Mouse (Mus musculus) neural tube, embryonic 15.5 days (tissue): ENCODE data around the gene Adprhl1. TPM values are rescaled to one million over a fixed set of nuclear protein-coding genes. Genes with fewer than 3 reads are reported as not detected.

Source experiments
- ATAC-seq: fragments of 200-750 bp; cut with Nextera tagmentation; 2 replicates; pipeline ENCODE4 v1.8.0; 2017; ENCODE audit warnings: mild to moderate bottlenecking, moderate TSS enrichment, moderate library complexity; ENCODE audit not compliant: low FRiP score
- H3K27ac ChIP-seq: fragments of 300-500 bp; sonication (generic); replicated peaks from 2 replicates; pipeline ENCODE4 v1.5.1; 2015; ENCODE audit warnings: mild to moderate bottlenecking, inconsistent platforms
- H3K27me3 ChIP-seq: fragments of 300-500 bp; sonication (generic); replicated peaks from 2 replicates; pipeline ENCODE4 v1.6.1; 2015; ENCODE audit warnings: inconsistent platforms
- H3K36me3 ChIP-seq: fragments of 300-500 bp; sonication (generic); 2 replicates; pipeline ENCODE4 v1.6.1; 2015; ENCODE audit warnings: inconsistent platforms
- H3K4me1 ChIP-seq: fragments of 300-500 bp; sonication (generic); 2 replicates; pipeline ENCODE4 v1.6.1; 2015; ENCODE audit warnings: inconsistent platforms
- H3K4me2 ChIP-seq: fragments of 300-500 bp; sonication (generic); 2 replicates; pipeline ENCODE4 v1.6.1; 2015; ENCODE audit warnings: inconsistent platforms, mild to moderate bottlenecking, moderate library complexity
- H3K4me3 ChIP-seq: fragments of 300-500 bp; sonication (generic); replicated peaks from 2 replicates; pipeline ENCODE4 v1.5.1; 2015; ENCODE audit warnings: mild to moderate bottlenecking, inconsistent platforms
- H3K9ac ChIP-seq: fragments of 300-500 bp; sonication (generic); replicated peaks from 2 replicates; pipeline ENCODE4 v1.6.1; 2015; ENCODE audit warnings: mild to moderate bottlenecking, inconsistent platforms
- H3K9me3 ChIP-seq: fragments of 300-500 bp; sonication (generic); replicated peaks from 2 replicates; pipeline ENCODE4 v1.6.1; 2016; ENCODE audit warnings: inconsistent platforms
- WGBS: fragments of 180-500 bp; shearing (Covaris S2); methylation state at CpG from one replicate; pipeline ENCODE4 v1.1.7; 2015; ENCODE audit warnings: mixed read lengths; 5-methylcytosine and 5-hydroxymethylcytosine counted together
- polyA plus RNA-seq: library from polyadenylated mRNA; unstranded; fragments of >200 nt; fragmentation: Nextera tagmentation; extraction: Ambion mirVana; gene quantifications from 2 replicates; pipeline ENCODE4 v1.2.1, GENCODE M21; 2015

Gene Adprhl1
- polyA plus RNA-seq, 1 experiment from 2014 or later, result 1.8 TPM

GRCm38 (mm10) chr8:13267566-13267965, 13.6 kb upstream of the Adprhl1 start:
- Histone ChIP-seq H3K9ac (no peak overlapping the region), H3K4me2 (no peak overlapping the region), H3K4me1 (no peaks in the 10 kb centered on the region), H3K9me3 (no peaks in the 10 kb centered on the region), H3K36me3 (peaks cover 45% of the 10 kb centered on the region), H3K27ac (no peak overlapping the region), H3K4me3 (no peak overlapping the region), H3K27me3 (no peaks in the 10 kb centered on the region)
- 86% methylated on average over 2 of the region's 2 CpGs for WGBS
- ATAC-seq, result no peak

GRCm38 (mm10) chr8:13263376-13263775, 9.4 kb upstream of the Adprhl1 start:
- Histone ChIP-seq H3K4me2 (no peak overlapping the region), H3K27ac (no peak overlapping the region), H3K27me3 (no peaks in the 10 kb centered on the region), H3K4me3 (no peak overlapping the region), H3K9me3 (no peaks in the 10 kb centered on the region), H3K36me3 (peaks cover 34% of the 10 kb centered on the region), H3K9ac (no peak overlapping the region), H3K4me1 (no peaks in the 10 kb centered on the region)
- no peak for ATAC-seq
- WGBS, result 66% methylated on average over 3 of the region's 3 CpGs

- no peak for ATAC-seq
- H3K9me3 ChIP-seq, result no peaks in the 10 kb centered on the region
- WGBS, result 79% methylated on average over 5 of the region's 5 CpGs
- no peaks in the 10 kb centered on the region for H3K27me3 ChIP-seq
- H3K4me2 ChIP-seq, result no peak overlapping the region
- peaks cover 33% of the 10 kb centered on the region for H3K36me3 ChIP-seq
- no peak overlapping the region for H3K4me3 ChIP-seq
- no peak overlapping the region for H3K27ac ChIP-seq
- H3K4me1 ChIP-seq, result no peaks in the 10 kb centered on the region; the same call in 1 of the 2 replicates
- no peak overlapping the region for H3K9ac ChIP-seq
These were observed 549 bp downstream of the Adprhl1 start for GRCm38 (mm10) chr8:13253413-13253812.

- Histone ChIP-seq H3K27ac (no peak overlapping the region), H3K9ac (no peak overlapping the region), H3K4me1 (no peaks in the 10 kb centered on the region; the same call in 1 of the 2 replicates), H3K27me3 (no peaks in the 10 kb centered on the region), H3K4me2 (no peak overlapping the region), H3K4me3 (no peak overlapping the region), H3K9me3 (no peaks in the 10 kb centered on the region), H3K36me3 (peaks cover 29% of the 10 kb centered on the region)
- no peak for ATAC-seq
- 94% methylated on average over 13 of the region's 13 CpGs for WGBS
These were observed 1.1 kb downstream of the Adprhl1 start for GRCm38 (mm10) chr8:13252837-13253236.

- H3K4me2 ChIP-seq, result no peak overlapping the region
- no peak overlapping the region for H3K27ac ChIP-seq
- H3K36me3 ChIP-seq, result no peaks in the 10 kb centered on the region
- ATAC-seq, result no peak
- H3K27me3 ChIP-seq, result no peaks in the 10 kb centered on the region
- no peaks in the 10 kb centered on the region for H3K4me1 ChIP-seq
- H3K9me3 ChIP-seq, result no peaks in the 10 kb centered on the region
- H3K9ac ChIP-seq, result no peak overlapping the region
- H3K4me3 ChIP-seq, result no peak overlapping the region
- WGBS, result 94% methylated on average over 11 of the region's 11 CpGs
These were observed 9.6 kb downstream of the Adprhl1 start for GRCm38 (mm10) chr8:13244343-13244880.

- no peak overlapping the region for H3K4me2 ChIP-seq
- H3K4me1 ChIP-seq, result no peaks in the 10 kb centered on the region
- H3K27me3 ChIP-seq, result no peaks in the 10 kb centered on the region
- 82% methylated on average over 10 of the region's 10 CpGs for WGBS
- no peaks in the 10 kb centered on the region for H3K36me3 ChIP-seq
- H3K9ac ChIP-seq, result no peak overlapping the region
- H3K27ac ChIP-seq, result no peak overlapping the region
- no peak overlapping the region for H3K4me3 ChIP-seq
- ATAC-seq, result no peak
- H3K9me3 ChIP-seq, result no peaks in the 10 kb centered on the region
These were observed 10.7 kb downstream of the Adprhl1 start for GRCm38 (mm10) chr8:13242985-13243870.

- 82% methylated on average over 7 of the region's 7 CpGs for WGBS
These were observed 13.3 kb downstream of the Adprhl1 start for GRCm38 (mm10) chr8:13240691-13241090.

GRCm38 (mm10) chr8:13240055-13240454, 13.9 kb downstream of the Adprhl1 start:
- no peak for ATAC-seq
- Histone ChIP-seq H3K9me3 (no peaks in the 10 kb centered on the region), H3K9ac (no peak overlapping the region), H3K27ac (no peak overlapping the region), H3K36me3 (no peaks in the 10 kb centered on the region), H3K4me1 (no peaks in the 10 kb centered on the region), H3K27me3 (no peaks in the 10 kb centered on the region), H3K4me3 (no peak overlapping the region), H3K4me2 (no peak overlapping the region)
- WGBS, result 90% methylated on average over 9 of the region's 9 CpGs

More at GRCm38 (mm10) chr8:13240691-13241090, 13.3 kb downstream of the Adprhl1 start:
- no peaks in the 10 kb centered on the region for H3K4me1 ChIP-seq
- no peaks in the 10 kb centered on the region for H3K9me3 ChIP-seq
- H3K9ac ChIP-seq, result no peak overlapping the region
- H3K36me3 ChIP-seq, result no peaks in the 10 kb centered on the region
- no peak overlapping the region for H3K4me3 ChIP-seq
- H3K4me2 ChIP-seq, result no peak overlapping the region
- H3K27ac ChIP-seq, result no peak overlapping the region
- no peaks in the 10 kb centered on the region for H3K27me3 ChIP-seq
- no peak for ATAC-seq

- H3K4me1 ChIP-seq, result no peaks in the 10 kb centered on the region
- WGBS, result 91% methylated on average over 13 of the region's 13 CpGs
- no peak overlapping the region for H3K4me2 ChIP-seq
- no peaks in the 10 kb centered on the region for H3K36me3 ChIP-seq
- no peak overlapping the region for H3K9ac ChIP-seq
- no peaks in the 10 kb centered on the region for H3K9me3 ChIP-seq
- no peak for ATAC-seq
- H3K4me3 ChIP-seq, result no peak overlapping the region
- no peak overlapping the region for H3K27ac ChIP-seq
- no peaks in the 10 kb centered on the region for H3K27me3 ChIP-seq
These were observed 19.2 kb downstream of the Adprhl1 start for GRCm38 (mm10) chr8:13234803-13235202.

- H3K4me1 ChIP-seq, result no peaks in the 10 kb centered on the region; the same call in 1 of the 2 replicates
- 91% methylated on average over 4 of the region's 4 CpGs for WGBS
- no peak overlapping the region for H3K9ac ChIP-seq
- H3K27ac ChIP-seq, result no peak overlapping the region
- no peaks in the 10 kb centered on the region for H3K36me3 ChIP-seq
- no peak overlapping the region for H3K4me3 ChIP-seq
- no peak overlapping the region for H3K4me2 ChIP-seq
- ATAC-seq, result no peak
- H3K9me3 ChIP-seq, result no peaks in the 10 kb centered on the region
- H3K27me3 ChIP-seq, result no peaks in the 10 kb centered on the region
These were observed 23.5 kb downstream of the Adprhl1 start for GRCm38 (mm10) chr8:13230471-13230870.

- Histone ChIP-seq H3K9ac (no peak overlapping the region), H3K9me3 (no peaks in the 10 kb centered on the region), H3K4me3 (no peak overlapping the region), H3K4me2 (no peak overlapping the region), H3K27me3 (no peaks in the 10 kb centered on the region), H3K36me3 (no peaks in the 10 kb centered on the region), H3K4me1 (no peaks in the 10 kb centered on the region; the same call in 1 of the 2 replicates), H3K27ac (no peak overlapping the region)
- 51% methylated on average over 12 of the region's 12 CpGs for WGBS
- no peak for ATAC-seq
These were observed 24.2 kb downstream of the Adprhl1 start for GRCm38 (mm10) chr8:13229802-13230201.
